Mouse (Mus musculus) CH12.LX (cell line): ENCODE measurements around the gene Slc23a4.

Experiments
- KAT2A ChIP-seq: IDR thresholded peaks from 2 replicates; pipeline ENCODE4 v1.6.1; 2012; ENCODE audit warnings: low read length, improper control_type of control experiment, inconsistent platforms; ENCODE audit not compliant: insufficient replicate concordance
- NRF1 ChIP-seq: IDR thresholded peaks from 2 replicates; pipeline ENCODE4 v1.6.1; 2014; ENCODE audit warnings: low read depth, mild to moderate bottlenecking, inconsistent platforms, low read length, improper control_type of control experiment, moderate library complexity
- ZNF384 ChIP-seq: IDR thresholded peaks from 2 replicates; pipeline ENCODE4 v1.6.1; 2012; ENCODE audit warnings: low read depth, low read length, improper control_type of control experiment, inconsistent platforms

DNA sequence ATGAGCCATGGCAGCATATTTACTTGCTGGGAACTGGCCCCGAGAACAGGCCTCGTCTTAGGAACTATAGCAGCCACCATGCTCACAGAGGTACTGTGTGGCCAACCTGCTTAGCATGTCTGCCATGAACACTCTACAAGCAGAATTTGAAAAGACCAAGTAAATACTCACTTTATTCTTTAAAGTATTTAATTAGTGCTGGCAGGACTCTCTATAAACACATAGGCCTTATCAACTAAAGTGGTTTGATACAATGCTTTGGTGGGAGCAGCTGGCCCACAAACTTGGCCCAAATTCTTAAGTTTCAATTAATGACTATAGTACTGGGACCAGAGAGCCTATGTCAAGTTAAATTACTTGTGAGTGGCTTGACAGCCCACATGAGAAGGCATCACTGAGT lies 39.8 kb upstream of the Slc23a4 start:
- no peak for TF ChIP-seq ZNF384
- no peak for TF ChIP-seq KAT2A
- TF ChIP-seq NRF1: no peak
